Mouse (Mus musculus) T-helper 2 cell (primary cell): ENCODE results near the gene H13.

Source experiments
- in situ Hi-C: fragments of 300-600 bp; cut with MboI, MseI; formaldehyde crosslinking; loops from one replicate; pipeline ENCODE4 v1.15.1; 2025; ENCODE audit warnings: high pct_unique_total_duplicates

H13 gene

DNA sequence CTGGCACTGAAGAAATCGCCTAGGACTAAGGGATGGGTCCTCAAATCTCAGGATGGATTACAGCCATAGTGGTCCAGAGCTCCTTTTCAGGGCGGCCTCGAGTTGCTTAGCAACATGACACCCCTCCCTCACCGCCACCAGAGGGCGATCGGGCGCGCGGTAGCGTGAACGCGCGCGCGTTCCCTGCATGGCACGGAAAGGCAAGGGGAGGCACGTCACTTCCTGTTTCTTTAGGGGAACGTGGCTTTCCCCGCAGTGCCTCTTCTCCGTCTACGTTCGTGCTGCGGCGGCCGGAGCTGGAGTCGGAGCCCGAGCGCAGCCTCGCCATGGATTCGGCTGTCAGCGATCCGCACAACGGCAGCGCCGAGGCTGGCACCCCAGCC, at the start of gene H13:
Gene H13 (plus strand): TSS at position 206 of the 383 bp plus-strand sequence.
- in situ Hi-C loops, result no loop called here

DNA sequence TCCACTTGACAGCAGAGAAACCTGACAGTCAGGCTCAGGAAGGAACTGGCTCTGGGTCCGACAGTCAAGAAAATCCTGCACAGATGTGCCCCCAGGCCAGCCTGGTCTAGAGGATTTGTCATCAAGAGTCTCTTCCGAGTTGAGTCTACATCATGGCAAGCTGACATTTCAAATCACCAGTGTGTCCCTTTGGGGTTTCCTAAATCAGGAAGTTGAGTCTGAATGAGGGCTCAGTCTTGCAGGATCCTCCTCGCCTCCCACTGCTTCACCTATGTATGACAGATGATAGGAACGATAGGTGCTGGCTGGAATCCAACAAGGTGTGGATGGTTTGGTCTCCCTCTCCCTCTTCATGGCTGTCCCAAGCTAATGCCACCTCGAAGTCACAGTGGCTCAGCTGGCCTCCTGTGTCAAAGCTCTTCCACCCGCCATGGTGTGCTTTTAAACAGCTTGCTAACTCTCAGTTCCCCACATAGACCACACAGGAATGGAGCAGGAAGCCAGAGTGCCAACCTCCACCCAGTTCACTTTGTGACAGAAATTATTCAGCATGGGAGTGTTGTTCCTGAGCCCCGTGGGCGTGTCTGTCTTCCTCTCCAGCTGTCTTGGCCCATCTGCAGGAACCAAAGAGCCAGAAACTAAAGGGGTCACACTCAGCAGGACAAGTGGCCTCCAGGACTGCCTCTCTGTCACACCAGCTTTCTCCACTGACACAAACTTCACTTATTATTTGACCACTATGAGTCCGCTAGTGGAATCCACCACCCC, 48.7 kb upstream of the H13 start:
- in situ Hi-C loops, result loop anchor here (5.0 kb wide), 1 partner anchor 37 kb away; no protein-coding TSS in a partner anchor

DNA sequence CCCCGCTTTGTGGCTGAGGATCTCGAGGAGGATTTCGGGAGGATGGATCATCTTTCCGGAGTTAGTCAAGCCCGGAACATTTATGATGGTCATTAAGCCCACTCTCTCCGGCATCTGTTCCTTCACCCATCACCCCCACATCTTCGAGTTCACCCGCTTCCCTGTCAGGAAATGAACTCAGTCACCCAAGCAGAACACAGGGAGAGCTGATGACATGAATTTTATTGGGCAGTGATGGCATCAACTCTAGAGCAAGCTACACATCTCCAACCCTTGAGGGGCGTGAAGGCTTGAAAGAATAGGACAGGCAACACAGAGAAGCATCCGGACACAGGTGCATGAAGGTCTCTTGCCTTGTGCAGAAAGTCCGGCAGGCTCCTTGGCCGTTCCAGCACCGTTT, 47.1 kb upstream of the H13 start:
- in situ Hi-C loops, result loop anchor here (5.0 kb wide), 1 partner anchor 35 kb away; no protein-coding TSS in a partner anchor

DNA sequence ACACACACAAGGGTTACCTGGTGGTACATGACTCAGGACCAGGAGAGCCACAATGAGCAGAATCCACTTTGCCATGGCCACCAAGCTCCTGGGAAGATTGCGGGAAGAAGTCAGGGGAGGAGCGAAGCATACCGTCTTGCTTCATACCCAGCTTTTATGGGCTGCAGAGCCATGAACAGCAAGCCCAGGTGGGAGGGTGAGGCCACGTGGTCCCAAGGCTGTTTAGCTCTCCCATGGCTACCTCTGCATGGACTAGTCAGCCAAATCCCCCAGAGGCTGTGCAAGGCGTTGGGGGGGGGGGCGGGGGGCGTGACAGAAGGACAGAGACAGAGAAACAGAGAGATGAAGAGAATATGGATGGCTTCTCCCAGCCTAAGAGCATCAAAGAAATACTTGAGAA, 46.3 kb upstream of the H13 start, which contains the start of gene Defb25:
Gene Defb25 (minus strand): TSS at position 101 of the 400 bp plus-strand sequence.
- in situ Hi-C loops, result loop anchor here (5.0 kb wide), 1 partner anchor 34 kb away; no protein-coding TSS in a partner anchor

DNA sequence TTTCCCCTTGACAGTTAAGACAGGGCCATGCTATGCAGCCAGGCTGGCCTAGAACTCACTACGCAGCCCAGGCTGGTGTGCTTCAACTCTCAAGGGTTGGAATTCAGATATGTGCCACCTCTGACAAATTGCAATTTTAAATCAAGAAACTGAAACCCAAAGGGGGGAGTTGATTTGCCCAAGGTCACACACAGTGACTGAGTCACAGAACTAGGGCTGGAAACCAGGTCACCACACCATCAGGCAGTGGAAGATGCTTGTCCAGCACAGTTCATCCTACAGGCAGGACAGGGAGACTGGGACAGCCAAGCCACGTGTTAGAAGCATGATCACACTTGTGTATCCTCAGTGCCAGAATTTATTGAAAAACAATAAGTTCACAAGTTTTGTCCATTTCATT, 44.7 kb upstream of the H13 start:
- in situ Hi-C loops, result loop anchor here (5.0 kb wide), 1 partner anchor 33 kb away; no protein-coding TSS in a partner anchor

DNA sequence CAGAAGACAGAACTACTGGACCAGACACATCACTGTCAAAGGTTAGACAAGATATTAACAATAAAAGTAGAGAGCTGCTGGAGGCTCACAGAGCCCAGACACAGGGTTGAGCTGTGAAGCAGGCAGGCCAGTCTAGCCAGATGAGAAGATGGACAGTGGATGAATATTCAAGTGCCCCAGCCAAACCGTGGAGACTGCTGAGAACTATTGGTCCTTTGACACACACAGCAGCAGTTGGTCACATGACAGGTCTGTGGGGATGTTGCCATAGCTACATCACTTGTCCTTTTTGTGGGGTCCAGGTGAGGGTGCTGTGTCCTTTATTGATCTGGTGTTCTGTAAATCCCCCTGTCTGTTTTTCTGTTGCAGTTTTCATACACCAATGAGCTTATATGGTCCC, 44.0 kb upstream of the H13 start:
- in situ Hi-C loops, result no loop called here

DNA sequence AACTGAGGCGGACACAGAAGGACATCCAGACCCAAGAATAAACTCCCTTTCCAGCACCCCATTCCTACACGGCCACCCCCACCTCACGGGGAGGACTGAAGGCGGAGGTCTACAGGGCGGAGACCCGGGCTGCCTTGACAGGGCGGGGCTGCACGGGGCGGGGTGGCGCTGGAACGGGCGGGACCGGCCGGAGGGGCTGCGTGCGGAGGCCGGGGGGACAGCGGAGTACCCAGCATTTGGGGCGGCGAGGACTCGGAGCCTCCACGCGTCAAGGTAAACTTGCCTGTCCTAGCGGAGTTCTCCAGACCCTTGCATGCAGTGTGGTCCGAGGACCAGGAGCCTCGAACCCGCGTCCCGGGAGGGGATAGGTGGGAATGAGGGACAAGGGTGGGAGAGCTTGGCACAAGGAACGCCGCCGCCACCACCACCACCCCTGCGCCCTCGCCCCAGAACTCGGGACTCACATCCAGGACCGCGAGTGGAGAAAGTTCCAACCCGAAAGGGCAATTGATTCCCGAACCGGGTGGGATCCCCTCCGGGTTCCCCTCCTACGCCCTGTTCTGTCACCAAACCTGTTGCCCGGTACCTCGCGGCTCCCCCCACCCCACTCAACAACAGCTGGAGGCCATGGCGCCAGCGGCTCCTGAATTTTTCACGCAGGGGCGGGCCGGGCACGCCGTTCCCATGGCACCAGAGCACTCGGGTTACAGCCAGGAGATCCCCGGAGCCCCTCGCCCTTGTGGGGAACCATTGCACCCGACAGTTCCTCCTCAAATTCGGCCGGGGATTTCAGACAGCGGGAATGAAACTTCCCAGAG, 42.3 kb upstream of the H13 start, which contains the start of gene Rem1:
Gene Rem1 (plus strand): TSS at position 178 of the 818 bp plus-strand sequence.
- in situ Hi-C loops, result no loop called here

DNA sequence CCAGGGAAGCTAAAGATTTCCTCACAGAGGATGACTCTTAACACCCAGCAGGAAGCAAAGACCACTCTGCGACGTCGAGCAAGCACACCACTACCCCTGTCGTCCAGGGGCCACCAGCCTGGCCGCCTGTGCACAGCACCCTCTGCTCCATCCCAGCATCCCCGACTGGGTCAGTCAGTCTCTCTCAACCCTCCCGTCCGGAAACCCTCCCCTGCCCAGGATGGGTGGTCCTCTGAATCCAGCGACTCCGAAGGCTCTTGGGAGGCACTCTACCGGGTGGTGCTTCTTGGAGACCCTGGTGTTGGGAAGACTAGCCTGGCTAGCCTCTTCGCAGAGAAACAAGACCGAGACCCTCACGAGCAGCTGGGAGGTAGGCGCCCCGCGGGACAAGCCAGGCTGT, 41.2 kb upstream of the H13 start:
- in situ Hi-C loops, result no loop called here

DNA sequence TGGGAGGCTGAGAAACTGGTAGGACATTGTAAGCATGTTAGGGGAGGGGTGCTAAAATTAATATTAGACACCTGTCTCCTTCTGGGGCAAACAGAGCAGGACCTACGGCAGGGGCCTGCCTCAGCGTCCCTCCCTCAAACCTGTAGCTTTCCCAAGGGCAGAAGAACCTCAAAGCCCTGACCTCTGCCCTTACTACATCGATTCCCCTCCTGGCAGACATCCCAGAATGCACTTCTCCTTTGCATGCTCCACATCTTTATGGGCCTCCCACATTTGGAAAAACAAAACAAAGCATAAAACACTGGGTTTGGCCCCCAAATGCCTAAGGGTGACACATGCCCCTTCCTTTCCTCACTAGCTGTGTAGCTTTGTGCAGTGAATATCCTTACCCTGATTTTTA, 40.0 kb upstream of the H13 start:
- in situ Hi-C loops, result no loop called here

DNA sequence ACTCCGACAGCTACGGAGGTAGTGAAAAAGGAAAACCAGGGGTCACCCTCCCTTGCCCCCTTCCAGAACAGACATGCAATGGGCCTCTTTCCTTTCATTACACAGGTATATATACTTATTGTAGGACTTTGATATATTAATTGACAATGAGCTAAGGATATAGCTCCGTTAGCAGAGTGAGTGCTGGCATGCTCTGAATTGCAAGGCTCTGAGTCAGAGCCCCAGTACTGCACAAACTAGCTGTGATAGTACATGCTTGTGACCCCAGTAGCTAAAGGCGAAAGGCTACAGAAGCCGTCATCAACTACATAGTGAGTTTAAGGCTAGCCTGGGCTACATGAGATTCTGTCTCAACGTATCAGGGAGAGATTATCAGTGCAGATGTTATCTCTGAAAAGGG, 39.4 kb upstream of the H13 start:
- in situ Hi-C loops, result no loop called here

DNA sequence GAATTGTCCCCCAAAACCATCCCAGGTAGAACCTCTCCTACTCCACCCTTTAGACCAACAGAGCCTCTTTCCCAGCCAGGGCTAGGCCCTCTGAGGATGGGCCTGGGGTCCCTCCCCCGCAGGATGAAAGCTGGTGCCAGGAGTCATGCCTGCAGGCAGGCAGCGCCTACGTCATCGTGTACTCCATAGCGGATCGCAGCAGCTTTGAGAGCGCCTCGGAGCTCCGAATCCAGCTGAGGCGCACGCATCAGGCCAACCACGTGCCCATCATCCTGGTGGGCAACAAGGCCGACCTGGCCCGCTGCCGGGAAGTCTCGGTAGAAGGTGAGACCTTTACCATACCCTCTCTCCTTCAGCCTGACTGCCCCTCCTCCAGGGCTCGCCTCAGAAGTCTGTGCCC, 35.9 kb upstream of the H13 start:
- in situ Hi-C loops, result no loop called here

DNA sequence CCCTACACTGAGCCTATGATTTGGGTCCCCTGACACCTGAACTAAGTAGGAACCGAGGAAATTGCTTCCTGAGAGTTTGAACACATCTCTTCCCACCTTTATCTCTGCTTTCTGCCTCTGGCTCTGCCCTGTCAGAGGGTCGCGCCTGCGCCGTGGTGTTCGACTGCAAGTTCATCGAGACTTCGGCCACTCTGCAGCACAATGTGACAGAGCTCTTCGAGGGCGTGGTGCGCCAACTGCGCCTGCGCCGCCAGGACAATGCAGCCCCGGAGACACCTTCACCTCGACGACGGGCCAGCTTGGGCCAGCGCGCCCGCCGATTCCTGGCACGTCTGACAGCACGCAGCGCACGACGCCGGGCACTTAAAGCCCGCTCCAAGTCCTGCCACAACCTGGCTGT, 35.0 kb upstream of the H13 start:
- in situ Hi-C loops, result no loop called here

DNA sequence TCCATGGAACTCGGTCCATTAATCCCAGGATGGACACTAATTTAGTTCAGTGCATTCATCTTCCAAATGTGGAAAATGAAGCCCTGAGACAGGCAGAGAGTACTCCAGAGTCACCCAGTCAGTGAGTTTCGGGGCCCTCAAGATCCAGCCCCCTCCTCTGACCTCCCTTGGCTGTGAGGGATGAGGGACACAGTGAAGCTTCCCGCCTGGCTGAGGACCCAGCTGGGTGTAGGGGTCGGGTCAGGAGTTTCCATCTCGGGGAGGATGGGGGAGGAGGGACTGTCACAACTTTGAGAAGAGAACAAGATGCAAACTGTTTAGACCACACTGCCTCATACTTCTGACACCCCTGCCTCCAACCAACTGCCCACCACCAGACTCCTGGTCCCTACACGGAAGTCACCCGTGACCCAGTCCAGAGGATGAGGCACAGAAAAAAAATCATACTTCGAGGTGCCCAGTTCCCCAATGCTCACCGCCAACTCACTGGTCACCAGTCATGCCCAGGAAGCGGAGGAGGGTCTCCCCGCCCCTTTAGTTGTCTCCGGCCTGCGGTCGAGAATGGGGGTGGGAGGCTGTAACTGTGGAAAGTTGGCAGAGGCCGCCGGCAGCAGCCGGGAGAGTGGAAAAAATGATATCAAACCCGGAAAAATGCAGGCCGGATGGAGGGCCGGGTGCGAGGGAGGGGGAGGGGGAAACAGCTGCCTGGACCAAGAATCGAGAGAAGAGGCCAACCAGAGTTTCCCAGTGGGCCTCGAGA, 32.8 kb upstream of the H13 start:
- in situ Hi-C loops, result no loop called here

DNA sequence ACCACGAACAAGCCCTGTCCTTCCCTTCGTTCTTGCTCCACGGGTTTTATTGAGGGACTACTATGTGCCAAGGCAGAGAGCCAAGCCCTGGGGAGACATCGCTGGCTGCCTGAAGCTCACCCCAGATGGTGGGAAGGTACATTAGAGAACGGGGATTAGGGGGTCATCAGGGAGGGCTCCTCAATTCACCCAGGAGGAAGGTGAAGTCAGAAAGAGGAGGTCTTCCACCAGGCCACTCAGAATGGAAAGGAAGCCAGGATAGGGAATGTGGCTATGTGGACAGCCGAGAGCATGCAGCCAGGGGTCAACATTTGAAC, 32.3 kb upstream of the H13 start:
- in situ Hi-C loops, result no loop called here

DNA sequence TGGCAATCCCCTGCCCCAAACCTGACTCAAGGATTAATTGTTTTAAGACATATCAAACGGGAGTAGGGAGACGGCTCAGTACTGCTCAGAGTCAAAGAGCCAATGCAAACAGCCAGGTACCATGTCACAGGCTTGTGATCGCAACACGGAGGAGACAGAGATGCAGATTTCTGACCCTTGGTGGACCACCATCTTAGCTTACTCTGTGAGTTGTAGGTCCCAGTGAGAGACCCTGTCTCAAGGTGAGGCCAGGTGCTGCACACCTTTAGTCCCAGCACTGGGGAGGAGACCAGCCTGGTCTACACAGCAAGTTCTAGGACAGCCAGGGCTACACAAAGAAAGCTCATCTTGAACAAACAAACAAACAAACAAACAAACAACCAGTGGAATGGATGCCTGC, 31.9 kb upstream of the H13 start:
- in situ Hi-C loops, result no loop called here

DNA sequence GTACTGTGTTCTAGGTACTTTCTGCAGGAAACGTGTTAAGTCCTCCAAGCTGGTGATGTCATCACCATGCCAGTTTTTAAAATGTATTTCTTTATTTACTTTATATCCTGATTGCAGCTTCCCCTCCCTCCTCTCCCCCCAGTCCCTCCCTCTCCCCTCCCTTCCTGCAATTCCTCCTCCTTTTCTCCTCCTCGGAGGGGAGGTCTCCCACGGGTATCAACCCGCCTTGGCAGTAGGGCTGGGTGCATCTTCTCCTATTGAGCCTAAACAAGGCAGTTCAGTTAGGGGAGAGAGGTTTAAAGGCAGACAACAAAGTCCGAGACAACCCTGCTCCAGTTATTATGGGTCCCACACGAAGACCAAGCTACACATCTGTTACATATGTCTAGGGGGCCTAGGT, 30.4 kb upstream of the H13 start:
- in situ Hi-C loops, result no loop called here

DNA sequence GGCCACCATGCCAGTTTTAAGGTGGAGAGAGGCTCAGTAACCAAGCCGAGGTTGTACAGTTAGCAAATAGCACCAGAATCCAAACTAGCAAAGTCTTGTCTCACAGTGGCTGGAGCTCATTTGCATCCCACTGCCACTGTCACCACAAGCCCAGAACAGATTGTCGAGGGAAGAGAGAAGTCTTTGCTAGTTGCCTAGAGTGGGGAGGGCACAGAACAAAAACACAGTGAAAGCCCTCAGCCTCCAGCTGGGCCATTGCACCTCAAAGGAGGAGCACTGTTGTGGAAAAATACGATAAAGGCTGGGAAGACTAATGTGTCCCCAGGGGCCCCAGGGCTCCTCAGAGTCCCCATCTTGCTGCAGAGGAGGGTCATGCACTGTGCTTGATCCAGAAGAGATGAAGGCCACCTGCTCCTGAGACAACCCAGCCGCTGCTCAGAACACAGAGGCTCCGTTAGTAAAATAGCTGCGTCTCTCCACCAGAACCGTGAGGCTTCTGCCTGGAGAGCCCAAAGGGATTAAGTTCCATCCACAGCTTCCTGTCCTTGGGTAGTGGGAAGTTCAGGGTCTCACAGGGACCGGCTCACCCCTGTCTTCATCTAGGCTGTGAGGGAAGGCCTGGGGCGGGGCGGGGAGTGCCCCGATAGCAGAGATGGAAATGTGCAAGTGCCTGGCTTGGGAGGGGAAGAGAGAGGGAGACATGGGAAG, 29.7 kb upstream of the H13 start:
- in situ Hi-C loops, result no loop called here

DNA sequence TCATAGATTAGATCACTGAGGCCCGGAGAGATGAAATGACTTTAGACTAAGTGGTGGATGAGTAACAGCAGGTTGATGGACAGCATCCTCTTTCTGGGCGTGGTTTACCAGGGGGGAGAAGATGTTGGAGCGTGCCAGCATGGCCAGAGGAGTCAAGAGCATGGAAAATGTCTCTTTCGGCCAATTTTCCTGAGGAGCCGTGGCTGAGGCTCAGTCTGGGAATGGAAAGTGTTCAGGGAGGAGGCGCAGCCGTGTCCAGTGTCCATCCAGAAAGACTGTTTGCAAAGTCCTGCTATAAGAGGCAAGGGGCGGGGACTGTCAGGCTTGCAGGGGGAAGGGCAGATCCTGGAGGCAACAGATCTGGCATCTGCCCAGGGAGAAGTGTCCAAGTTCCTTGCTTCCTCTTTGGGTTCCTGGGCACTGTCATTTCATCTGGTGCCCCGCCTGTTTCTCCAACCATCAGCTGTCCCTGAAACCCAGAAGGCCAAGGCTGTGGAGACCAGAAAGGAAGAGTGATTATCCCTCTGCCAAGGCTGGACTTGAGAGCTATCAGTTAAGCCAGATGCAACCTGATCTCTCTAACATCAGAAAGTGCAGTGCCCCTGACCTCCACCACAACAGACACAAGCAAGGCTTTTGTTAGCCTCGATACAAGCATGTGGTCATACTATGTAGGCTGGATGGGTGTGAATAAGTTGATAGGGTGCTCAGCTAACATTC, 16.2 kb upstream of the H13 start:
- in situ Hi-C loops, result no loop called here

DNA sequence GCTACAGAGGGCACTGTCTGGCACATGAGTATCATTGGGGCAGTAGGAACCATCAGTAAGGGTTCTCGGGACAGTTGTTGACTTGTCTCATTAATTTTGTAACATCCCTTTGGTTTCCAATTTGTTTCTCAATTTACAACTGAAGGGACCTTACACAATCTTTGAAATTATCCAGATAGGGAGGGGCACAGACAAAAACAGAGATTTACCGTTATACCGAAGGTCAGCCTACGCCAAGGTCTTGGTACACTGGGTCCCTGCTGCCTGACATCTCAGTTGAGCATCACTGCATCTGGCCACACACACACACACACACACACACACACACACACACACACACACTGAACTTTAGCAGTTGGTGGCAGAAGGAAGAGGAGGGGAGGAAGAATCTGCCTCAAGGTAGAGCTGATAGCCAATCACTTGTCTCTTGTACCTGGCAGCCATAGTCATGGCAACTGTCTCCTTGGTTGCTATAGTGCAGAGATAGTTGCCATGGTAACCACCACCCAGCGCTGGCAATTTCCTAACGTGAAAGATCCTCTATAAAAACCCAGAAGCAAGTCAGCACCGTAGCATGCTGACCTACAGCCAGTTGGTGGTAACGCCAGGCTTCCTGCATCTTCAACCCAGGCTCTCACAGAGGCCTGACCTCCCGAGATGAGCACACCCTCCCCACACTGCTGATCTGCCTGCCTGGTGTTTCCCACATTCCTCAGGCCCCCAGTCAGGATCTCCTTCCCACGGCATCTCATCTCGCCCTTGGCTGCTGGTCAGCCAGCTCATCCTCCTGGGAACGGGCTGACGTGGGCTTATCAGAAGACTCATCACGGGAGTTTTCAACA, 15.2 kb upstream of the H13 start:
- in situ Hi-C loops, result no loop called here

DNA sequence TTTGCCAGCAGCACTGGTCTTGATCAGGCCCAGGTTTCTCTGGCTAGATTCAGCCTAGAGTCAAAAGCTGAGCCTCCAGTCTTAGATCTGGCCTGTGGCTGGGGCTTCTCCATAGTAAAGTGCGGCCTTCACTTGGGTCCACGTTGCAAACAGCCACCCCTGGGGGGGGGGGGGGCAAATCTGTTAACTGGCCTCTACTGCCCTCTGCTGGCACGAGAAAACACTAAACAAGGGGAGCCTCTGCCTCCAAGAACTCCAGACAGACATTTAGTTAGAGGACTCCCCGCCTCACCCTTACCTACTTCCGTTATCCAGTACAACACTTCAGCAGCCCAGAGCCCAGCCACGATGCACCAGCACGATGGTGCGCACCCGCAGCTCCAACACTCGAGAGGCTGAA, 11.9 kb upstream of the H13 start:
- in situ Hi-C loops, result loop anchor here (5.0 kb wide), 1 partner anchor 35 kb away; the partner anchor contains the start of gene Defb25
